Mouse (Mus musculus): ENCODE measurements around the gene Birc7. TPM values are rescaled to one million over a fixed set of nuclear protein-coding genes. Genes with fewer than 3 reads are reported as not detected.

The Birc7 gene
- total RNA-seq, 2 experiments from 2014 or later = not detected

- DNase-seq = no peak
Observed at GRCm38 (mm10) chr2:180905556-180906221, 23.1 kb upstream of the Birc7 start.

GRCm38 (mm10) chr2:180910928-180911327 lies 17.9 kb upstream of the Birc7 start:
- DNase-seq = no peak

- DNase-seq = no peak
Observed at GRCm38 (mm10) chr2:180915886-180916433, 12.9 kb upstream of the Birc7 start.

- peak; percentile 45 for DNase-seq
Observed at GRCm38 (mm10) chr2:180919913-180920809, 8.7 kb upstream of the Birc7 start.

GRCm38 (mm10) chr2:180920810-180921400 lies 7.9 kb upstream of the Birc7 start, which contains the start of gene Ythdf1:
Ythdf1 (minus strand) TSS chr2:180920949.
- peak; percentile 99 for DNase-seq

- DNase-seq = no peak
Observed at GRCm38 (mm10) chr2:180922739-180923138, 6.1 kb upstream of the Birc7 start.

- peak; percentile 83 for DNase-seq
Observed at GRCm38 (mm10) chr2:180925176-180925575, 3.6 kb upstream of the Birc7 start.

GRCm38 (mm10) chr2:180932418-180932817 lies 3.6 kb downstream of the Birc7 start:
- DNase-seq = no peak

GRCm38 (mm10) chr2:180940187-180940586 lies 11.4 kb downstream of the Birc7 start:
- DNase-seq = no peak

GRCm38 (mm10) chr2:180941869-180942268 lies 13.0 kb downstream of the Birc7 start:
- peak; percentile 54 for DNase-seq

- no peak for DNase-seq
Observed at GRCm38 (mm10) chr2:180949947-180950346, 21.1 kb downstream of the Birc7 start.

GRCm38 (mm10) chr2:180952731-180953171 lies 23.9 kb downstream of the Birc7 start:
- DNase-seq = peak; percentile 30

- no peak for DNase-seq
Observed at GRCm38 (mm10) chr2:180953638-180954037, 24.8 kb downstream of the Birc7 start.

- peak; percentile 67 for DNase-seq
Observed at GRCm38 (mm10) chr2:180954061-180955047, 25.5 kb downstream of the Birc7 start, which contains the start of gene Nkain4. Nkain4 (minus strand) TSS chr2:180954699.

- DNase-seq = no peak
Observed at GRCm38 (mm10) chr2:180959605-180960004, 30.8 kb downstream of the Birc7 start.

- no peak for DNase-seq
Observed at GRCm38 (mm10) chr2:180960187-180960586, 31.4 kb downstream of the Birc7 start.

GRCm38 (mm10) chr2:180962616-180963308 lies 33.9 kb downstream of the Birc7 start:
- DNase-seq = no peak

- peak; percentile 80 for DNase-seq
Observed at GRCm38 (mm10) chr2:180963956-180964355, 35.1 kb downstream of the Birc7 start.

- no peak for DNase-seq
Observed at GRCm38 (mm10) chr2:180966092-180966882, 37.5 kb downstream of the Birc7 start.
